Mouse (Mus musculus) megakaryocyte, adult 5-6 weeks (primary cell): ENCODE results near the gene Krtap4-1. TPM values are rescaled to one million over a fixed set of nuclear protein-coding genes. Genes with fewer than 3 reads are reported as not detected.
"Not testable (repeated sequence)": the region's sequence is repeated elsewhere in the genome, so short reads cannot be mapped to it uniquely, and the experiment has no call there.

ENCODE experiments used
- ATAC-seq: 2 replicates; pipeline ENCODE4 v1.8.0; 2016; ENCODE audit warnings: mild to moderate bottlenecking, inconsistent platforms; ENCODE audit not compliant: poor library complexity, severe bottlenecking
- total RNA-seq, 2 experiments: library from RNA; stranded (forward) in 1 of 2; stranded (reverse) in 1 of 2; fragments of 153-499, 151-499 nt in 1 of 2; fragments of 221-1000, 200-1000 nt in 1 of 2; gene quantifications; 2 replicates each; pipeline versions ENCODE4 v1.2.3 to v1.2.4; 2015 to 2017

Gene Krtap4-1
- total RNA-seq (2015) (not detected in 2 replicates), total RNA-seq (2017) (not detected in 2 replicates)

GRCm38 (mm10) chr11:99628138-99628537 lies at the start of gene Krtap4-1:
Krtap4-1 (minus strand) TSS chr11:99628238.
- ATAC-seq: no peak

DNA sequence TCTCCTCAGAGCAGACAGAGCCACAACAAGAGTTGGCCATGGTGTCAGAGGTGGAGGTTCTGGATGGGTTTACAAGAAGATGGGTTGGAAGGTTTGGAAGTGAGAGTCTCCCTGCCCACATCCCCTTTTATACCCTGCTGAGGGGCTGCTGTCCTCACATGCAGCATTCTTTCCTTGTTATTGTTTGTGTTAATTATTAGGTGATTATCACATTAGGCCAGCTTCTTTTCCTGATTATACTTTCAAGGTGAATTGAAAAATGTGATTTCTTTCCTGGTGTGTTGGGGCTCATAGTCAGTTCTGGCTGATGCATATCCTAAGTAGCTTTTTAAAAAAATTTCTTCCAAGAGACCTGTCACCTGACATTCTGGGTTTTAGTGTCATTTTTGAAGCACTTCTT lies 37.8 kb upstream of the Krtap4-1 start, which contains the start of gene Krtap4-6:
Gene Krtap4-6 (minus strand): TSS at position 101 of the 400 bp plus-strand sequence.
- no peak for ATAC-seq

GRCm38 (mm10) chr11:99662802-99663201 lies 34.8 kb upstream of the Krtap4-1 start:
- no peak for ATAC-seq

DNA sequence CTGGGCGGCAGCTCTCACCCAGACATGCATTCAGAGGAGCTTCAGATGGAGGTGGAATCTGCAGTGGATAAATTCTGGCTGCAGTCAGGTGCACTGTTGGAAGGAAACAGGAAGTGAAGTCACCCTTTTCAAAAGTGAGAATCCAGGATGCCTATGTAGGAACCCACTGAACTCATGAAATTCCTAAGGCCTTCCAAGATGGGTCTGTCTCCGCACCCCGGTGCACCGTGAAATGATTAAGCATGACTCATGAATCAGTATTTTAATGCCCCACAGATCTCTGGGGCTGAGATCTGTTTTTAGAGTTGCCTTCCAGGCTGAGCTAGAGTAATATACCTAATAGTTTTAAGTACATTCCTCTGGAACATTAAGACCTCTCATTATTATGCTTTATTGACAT lies 31.2 kb upstream of the Krtap4-1 start:
- no peak for ATAC-seq

GRCm38 (mm10) chr11:99658467-99659010 lies 30.5 kb upstream of the Krtap4-1 start, which contains the start of gene Gm11563:
Gm11563 (minus strand) TSS chr11:99658960.
- ATAC-seq: not testable (repeated sequence)

DNA sequence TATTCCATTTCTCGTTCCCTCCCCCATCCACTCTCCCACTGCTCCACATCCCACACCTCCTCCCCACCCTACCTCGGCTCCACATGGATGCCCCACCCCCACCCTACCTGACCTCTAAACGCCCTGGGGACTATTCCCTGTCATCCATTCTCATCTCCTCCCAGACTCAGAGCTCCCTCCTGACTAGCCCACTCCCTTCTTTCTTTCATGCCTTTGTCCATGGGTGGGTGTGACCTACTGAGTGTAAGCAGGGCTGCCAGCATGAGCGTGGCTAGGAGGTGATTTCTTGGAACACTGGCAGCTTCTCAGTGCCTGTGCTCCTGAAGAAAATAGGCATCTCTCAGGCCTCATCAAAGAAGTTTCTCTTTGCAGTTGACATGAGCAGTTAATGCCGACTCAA lies 29.0 kb upstream of the Krtap4-1 start:
- ATAC-seq: no peak

DNA sequence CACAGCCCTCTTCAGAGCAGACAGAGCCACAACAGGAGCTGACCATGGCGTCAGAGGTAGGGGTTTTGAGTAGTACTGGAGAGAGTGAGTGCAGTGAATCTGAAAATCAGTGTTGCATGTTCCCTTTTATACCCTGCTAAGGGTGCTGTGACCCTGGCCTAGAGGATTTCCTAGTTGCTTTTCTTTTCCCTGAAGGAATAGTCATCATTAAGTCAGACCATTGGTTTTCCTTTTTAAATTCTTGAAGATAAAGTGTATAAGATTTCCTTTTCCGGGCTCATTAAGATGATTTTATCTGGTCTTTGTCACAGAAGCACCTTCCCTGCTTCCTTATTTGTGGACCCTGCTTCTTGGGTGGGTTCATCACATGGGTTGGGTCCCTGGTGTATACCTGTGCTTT lies 22.1 kb upstream of the Krtap4-1 start, which contains the start of gene Gm11555:
Gene Gm11555 (minus strand): TSS at position 101 of the 400 bp plus-strand sequence.
- no peak for ATAC-seq

DNA sequence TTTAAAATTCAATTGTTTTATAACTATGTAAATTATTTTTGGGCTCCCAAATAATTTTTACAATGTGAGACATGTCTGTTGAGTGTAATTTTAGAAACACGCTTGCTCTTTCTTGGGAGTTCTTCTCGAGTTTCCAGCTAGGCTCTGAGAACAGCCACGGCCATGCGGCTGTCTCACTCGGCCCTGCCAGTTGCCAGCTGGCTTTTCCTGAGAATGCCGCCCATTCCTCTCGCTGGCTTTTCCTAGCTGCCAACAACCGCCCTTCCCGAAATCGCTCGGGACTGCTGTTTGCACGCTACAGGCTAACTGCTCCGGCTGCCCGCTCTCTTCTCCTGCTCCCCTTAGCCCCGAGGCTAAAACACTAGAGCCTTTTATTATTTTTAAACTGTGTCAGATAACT lies 18.4 kb upstream of the Krtap4-1 start:
- no peak for ATAC-seq

DNA sequence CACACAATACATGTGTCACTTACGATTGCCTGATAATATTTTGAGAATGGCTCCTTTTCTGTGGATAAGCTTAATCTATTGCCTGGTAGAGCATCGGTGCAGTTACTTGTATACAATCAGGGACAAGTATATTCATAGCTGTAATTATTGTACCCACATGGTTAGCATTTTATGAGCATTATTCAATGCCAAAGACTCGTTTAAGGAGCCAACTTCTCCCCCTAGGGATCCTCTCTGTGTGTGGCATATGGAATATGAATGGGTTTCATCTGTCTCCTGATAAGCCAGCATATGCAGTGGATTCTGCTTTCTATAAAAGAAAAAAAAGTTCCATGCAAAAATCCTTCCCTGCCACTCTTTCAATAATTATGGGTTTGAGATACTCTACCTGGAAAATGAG lies 16.3 kb upstream of the Krtap4-1 start:
- ATAC-seq: no peak

GRCm38 (mm10) chr11:99643635-99644139 lies 15.6 kb upstream of the Krtap4-1 start, which contains the start of gene Krtap4-7:
Krtap4-7 (minus strand) TSS chr11:99644089.
- not testable (repeated sequence) for ATAC-seq

DNA sequence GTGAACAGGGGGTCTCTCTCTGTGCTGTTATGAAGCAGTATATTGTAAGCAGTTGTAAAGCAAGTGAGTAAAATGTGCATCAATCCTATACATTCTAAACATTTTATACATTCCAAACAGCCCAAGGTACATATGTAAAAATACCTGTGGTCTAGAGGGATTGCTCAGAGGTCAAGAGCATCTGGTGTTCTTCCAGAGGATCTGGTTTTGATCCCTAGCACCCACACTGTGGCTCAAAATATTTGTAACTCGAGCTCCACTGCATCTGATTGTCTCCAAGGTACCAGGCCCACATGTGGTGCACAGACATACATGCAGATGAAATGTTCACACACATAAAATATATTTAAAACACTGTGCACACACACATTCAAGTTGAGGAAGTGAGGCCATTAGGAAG lies 12.9 kb upstream of the Krtap4-1 start:
- ATAC-seq: no peak

- ATAC-seq: no peak
These were observed 9.0 kb upstream of the Krtap4-1 start for GRCm38 (mm10) chr11:99637086-99637485.

- ATAC-seq: no peak
These were observed 6.7 kb upstream of the Krtap4-1 start, which contains the start of gene Krtap4-2 for GRCm38 (mm10) chr11:99634653-99635134. Krtap4-2 (minus strand) TSS chr11:99635084.

DNA sequence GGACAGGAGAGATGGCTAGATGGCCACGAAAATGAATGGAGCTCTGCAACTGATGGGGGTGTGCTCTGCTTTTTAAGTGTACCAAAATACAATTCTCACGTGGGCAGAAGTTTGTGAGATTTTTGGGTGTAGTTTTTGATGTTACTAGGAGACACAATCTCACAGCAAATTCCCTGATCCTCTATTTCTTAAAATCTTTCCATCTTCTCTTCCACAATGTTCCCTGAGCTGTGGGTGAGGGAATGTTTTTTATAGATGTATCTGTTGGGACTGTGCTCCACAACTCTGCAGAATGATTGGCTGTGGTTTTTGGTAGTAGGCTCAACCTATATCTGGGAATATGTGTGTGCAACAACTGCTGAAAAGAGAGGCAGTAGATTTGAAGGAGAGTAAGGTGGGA lies 5.3 kb upstream of the Krtap4-1 start:
- no peak for ATAC-seq

DNA sequence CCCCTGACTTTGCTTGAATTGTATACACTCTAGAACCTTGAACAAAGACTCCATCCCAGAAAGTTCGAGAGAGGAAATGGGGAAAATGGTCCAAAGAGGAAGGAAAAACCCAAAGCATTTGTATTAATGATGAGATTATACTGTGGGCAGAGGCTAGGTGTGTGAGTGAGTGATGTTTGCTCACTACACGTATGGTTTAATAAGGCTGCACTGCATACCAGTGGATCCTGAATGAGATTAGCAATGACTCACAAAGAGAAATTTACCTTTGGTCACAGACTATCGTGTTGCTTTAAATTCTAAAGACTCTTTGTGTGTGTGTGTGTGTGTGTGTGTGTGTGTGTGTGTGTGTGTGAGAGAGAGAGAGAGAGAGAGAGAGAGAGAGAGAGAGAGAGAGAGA lies 2.9 kb upstream of the Krtap4-1 start:
- no peak for ATAC-seq

DNA sequence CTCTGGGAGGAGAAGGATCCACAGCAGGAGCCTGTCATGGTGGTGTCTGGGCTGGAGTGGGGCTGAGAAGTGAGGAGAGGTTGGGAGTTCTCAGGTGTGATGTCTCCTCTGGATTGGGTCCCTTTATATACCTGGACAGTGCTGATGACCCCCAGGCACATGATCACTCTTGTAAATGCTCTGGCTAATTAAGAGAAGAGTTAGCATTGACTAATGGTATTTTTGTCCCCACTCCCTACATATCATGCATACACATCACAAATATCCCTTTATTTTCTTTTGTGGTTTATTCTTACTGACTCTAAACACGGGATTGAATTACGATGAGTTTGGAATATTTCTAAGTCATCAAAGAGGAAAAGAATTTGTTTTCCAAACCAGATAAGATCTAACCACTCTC lies 7.7 kb downstream of the Krtap4-1 start, which contains the start of gene Gm11562:
Gene Gm11562 (minus strand): TSS at position 101 of the 400 bp plus-strand sequence.
- ATAC-seq: no peak

GRCm38 (mm10) chr11:99614796-99615363 lies 13.2 kb downstream of the Krtap4-1 start, which contains the start of gene Krtap2-4:
Krtap2-4 (minus strand) TSS chr11:99614846.
- ATAC-seq: no peak

GRCm38 (mm10) chr11:99610089-99610488 lies 17.9 kb downstream of the Krtap4-1 start, which contains the start of gene Gm11937:
Gm11937 (minus strand) TSS chr11:99610189.
- ATAC-seq: not testable (repeated sequence)

DNA sequence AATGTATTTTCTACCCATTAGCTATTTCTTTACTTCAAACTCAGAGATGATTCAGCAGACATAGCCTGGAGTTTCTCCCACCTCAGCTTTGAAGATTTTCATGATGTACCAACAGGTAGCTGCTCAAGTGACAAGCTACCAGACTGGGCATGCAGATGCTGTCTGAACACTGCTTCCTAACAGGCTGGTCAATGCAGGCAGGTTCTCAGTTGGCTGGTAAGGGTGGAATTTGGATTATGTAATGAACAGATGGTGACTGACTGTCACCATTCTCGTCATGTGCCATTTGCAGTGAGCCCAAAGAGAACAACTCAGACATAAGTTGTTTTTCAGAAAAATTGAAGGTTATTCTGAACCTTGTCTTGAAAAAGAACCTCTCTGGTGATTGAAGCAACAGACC lies 18.9 kb downstream of the Krtap4-1 start:
- no peak for ATAC-seq

DNA sequence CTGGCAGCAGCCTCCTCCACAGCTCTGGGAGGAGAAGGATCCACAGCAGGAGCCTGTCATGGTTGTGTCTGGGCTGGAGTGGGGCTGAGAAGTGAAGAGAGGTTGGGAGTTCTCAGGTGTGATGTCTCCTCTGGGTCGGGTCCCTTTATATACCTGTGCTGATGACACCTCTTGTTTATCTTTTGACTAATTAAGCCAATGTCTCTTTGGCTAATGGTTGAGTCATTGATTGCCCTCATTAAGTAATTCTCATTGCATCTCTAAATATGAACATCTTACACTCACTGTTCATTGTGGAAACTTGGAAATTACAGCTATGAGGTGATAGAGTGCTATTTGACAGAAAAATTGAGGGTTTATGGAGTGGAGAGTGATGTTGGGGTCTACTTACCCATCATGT lies 24.8 kb downstream of the Krtap4-1 start, which contains the start of gene Gm11938:
Gene Gm11938 (minus strand): TSS at position 101 of the 400 bp plus-strand sequence.
- ATAC-seq: not testable (repeated sequence)

DNA sequence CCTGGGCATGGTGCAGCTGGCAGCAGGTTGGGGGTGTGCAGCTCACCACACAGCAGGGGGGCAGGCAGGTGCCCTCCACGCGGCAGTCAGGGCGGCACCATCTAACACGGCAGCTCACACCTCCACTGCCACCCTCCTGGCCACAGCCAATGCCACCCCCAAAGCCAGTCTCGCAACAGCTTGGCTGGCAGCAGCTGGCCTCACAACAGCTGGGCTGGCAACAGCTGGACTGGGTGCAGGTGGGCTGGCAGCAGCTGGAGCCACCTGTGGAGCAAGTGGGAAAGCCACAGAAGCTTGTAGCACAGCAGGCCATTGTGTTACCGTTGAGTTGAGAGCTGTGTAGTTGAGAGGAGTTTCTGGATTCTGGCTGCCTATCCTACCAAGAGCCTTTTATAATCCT lies 30.3 kb downstream of the Krtap4-1 start, which contains the start of gene Krtap9-3:
Gene Krtap9-3 (minus strand): TSS at position 364 of the 400 bp plus-strand sequence.
- not testable (repeated sequence) for ATAC-seq
